Mouse (Mus musculus): ENCODE results near the gene Pus3. TPM values are rescaled to one million over a fixed set of nuclear protein-coding genes. Genes with fewer than 3 reads are reported as not detected.

The Pus3 gene
- polyA plus RNA-seq, 1 experiment from 2014 or later, result 21.2 TPM

DNA sequence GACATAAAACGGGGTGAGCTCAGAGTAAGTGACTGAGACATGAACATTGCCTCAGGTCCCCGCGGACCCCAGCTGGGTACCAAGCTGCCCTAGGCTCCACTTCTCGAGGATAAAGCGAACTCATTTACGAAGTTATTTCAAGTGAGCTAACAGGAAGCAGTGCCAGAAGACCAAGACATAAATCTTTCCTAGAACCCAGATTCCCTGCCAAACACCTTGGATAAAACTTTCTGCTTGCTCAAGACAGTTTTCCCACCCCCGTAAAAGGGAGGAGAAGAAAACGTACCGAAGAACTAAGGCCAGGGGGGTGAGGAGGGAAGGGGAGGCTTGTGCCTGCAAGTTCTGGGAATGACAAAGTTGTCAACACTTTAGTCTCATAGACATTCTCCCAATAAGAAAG, 25.1 kb upstream of the Pus3 start:
- Histone ChIP-seq H3K27me3 (ENCODE audit: low read depth, poor library complexity, severe bottlenecking) (no peaks in the 10 kb centered on the region), H3K4me3 (no peak overlapping the region), H3K9me3 (replicated peaks) (no peaks in the 10 kb centered on the region), H3K27ac (peak overlapping the region; percentile 85), H3K4me1 (peaks cover 71% of the 10 kb centered on the region), H3K36me3 (no peaks in the 10 kb centered on the region)
- WGBS, result 29% methylated on average over 9 of the region's 9 CpGs
- DNase-seq (ENCODE audit: low spot score), result no peak

DNA sequence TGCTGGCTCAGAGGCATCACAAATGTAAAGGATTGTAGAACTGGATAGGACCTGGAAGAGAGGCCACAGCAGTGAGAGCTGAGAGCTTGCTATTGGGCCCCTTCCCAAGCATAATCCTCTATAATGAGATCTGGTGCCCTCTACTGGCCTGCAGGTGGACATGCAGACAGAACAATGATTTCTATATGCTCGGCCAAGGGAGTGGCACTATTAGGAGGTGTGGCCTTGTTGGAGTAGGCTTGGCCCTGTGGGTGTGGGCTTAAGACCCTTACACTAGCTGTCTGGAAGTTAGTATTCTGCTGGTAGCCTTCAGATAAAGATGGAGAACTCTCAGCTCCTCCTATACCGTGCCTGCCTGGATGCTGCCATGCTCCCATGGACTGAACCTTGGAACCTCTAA, 23.3 kb upstream of the Pus3 start:
- DNase-seq (ENCODE audit: low spot score), result peak; percentile 77
- peak overlapping the region; percentile 25; the same call in 1 of the 2 replicates for H3K27ac ChIP-seq
- H3K27me3 ChIP-seq (ENCODE audit: low read depth, poor library complexity, severe bottlenecking), result no peaks in the 10 kb centered on the region
- H3K36me3 ChIP-seq, result no peaks in the 10 kb centered on the region
- H3K4me1 ChIP-seq, result peaks cover 56% of the 10 kb centered on the region
- no peak overlapping the region for H3K4me3 ChIP-seq
- 6% methylated on average over 2 of the region's 2 CpGs for WGBS
- H3K9me3 ChIP-seq (replicated peaks), result no peaks in the 10 kb centered on the region

DNA sequence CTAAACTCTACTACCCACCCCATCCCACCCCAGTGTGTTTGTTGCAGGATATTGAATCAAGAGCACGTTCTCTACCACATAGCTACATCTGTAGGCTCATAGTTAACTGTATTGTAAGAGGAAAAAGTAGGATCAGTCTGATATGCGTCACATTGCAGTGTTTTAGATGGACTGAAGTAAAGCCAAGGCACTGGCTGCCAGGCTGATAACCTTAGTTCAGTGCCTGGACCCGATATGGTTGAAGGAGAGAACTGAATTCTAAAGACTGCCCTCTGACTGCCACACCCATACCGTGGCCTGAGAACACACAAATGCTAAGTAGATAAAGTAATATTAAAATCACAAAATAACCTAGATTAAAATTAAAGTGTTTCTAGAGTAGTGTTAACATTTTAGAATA, 22.5 kb upstream of the Pus3 start:
- H3K36me3 ChIP-seq, result no peaks in the 10 kb centered on the region
- no peaks in the 10 kb centered on the region for H3K27me3 ChIP-seq (ENCODE audit: low read depth, poor library complexity, severe bottlenecking)
- H3K27ac ChIP-seq, result no peak overlapping the region
- H3K4me1 ChIP-seq, result peaks cover 48% of the 10 kb centered on the region
- 85% methylated on average over 4 of the region's 4 CpGs for WGBS
- DNase-seq (ENCODE audit: low spot score), result no peak
- H3K4me3 ChIP-seq, result no peak overlapping the region
- no peaks in the 10 kb centered on the region for H3K9me3 ChIP-seq (replicated peaks)

DNA sequence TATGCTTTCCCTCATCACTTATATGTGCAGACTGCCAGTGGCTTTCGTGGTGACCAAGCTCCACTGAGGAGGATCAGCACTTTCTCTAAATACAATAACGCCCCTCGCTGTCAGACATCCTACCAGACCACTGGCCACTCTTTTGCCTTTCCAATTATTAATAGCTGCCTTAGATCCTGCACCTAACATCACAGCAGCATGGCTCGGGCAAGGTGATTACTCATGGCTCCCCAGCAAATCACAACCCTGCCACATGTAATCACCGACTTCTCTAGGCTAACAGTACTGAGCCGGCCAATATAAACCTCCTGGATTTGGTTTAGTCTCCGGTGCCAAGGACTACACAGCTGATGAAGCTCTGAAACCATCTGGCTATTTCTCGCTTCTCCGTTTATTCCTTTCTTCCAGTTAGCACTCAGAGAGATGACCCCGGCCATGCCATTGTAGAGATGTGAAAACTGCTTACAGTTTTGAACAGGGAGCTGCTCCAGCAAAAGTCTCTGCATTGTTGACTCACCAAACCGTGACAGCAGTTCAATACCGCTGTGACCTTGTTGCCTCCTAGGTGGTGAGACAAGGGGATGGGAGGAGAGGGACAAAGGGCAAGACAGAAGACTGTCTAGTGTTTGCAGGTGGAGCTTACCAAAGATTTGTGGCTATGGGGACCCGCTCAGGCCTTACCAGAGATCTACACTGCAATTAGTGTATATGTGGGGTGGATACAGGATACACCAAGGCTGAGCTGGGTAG, 19.2 kb upstream of the Pus3 start:
- WGBS, result 85% methylated on average over 13 of the region's 13 CpGs
- DNase-seq (ENCODE audit: low spot score), result peak; percentile 23
- peaks cover 18% of the 10 kb centered on the region for H3K4me1 ChIP-seq
- no peaks in the 10 kb centered on the region for H3K9me3 ChIP-seq (replicated peaks)
- H3K36me3 ChIP-seq, result no peaks in the 10 kb centered on the region
- H3K4me3 ChIP-seq, result no peak overlapping the region
- no peak overlapping the region for H3K27ac ChIP-seq
- H3K27me3 ChIP-seq (ENCODE audit: low read depth, poor library complexity, severe bottlenecking), result no peaks in the 10 kb centered on the region

DNA sequence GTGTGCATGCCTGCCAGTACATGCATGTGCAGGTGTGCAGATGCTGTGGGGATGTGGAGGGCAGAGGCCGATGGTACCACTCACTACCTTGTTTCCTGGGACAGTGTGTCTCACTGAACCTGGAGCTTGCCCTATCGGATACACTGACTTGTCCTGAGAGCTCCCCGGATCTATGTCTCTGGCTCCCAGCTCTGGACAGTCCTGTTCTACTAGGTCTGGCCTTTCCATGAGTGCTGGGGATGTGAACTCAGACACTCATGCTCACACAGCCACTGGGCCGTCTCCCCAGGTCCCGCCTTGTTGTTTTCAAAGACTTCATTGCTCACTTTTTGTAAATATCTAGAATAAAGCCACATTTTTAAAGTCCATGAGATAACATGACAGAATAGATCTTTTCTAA, 17.4 kb upstream of the Pus3 start:
- Histone ChIP-seq H3K27me3 (ENCODE audit: low read depth, poor library complexity, severe bottlenecking) (no peaks in the 10 kb centered on the region), H3K9me3 (replicated peaks) (no peaks in the 10 kb centered on the region), H3K4me3 (no peak overlapping the region), H3K27ac (no peak overlapping the region), H3K36me3 (no peaks in the 10 kb centered on the region), H3K4me1 (peaks cover 10% of the 10 kb centered on the region)
- peak; percentile 29 for DNase-seq (ENCODE audit: low spot score)
- WGBS, result 91% methylated on average over 5 of the region's 5 CpGs

DNA sequence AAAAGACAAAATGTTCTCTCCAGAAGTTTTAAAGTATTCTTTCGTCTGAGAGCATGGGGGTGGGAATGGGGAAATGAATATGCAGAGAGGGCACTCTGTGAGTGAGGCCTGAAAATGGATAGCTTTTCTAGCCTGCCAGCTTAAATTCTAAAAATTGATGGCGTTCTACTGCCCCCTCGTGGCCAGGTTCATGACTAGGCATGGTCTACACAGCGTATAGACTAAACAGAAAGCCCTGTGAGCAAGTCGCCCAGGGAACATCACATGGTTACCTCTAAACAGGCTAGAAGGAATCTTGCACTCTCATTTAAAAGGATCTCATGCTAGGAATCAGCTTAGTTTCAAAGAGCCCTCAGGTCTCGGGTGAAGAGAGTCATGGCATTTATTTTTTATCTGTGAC, 16.9 kb upstream of the Pus3 start:
- Histone ChIP-seq H3K27ac (no peak overlapping the region), H3K36me3 (no peaks in the 10 kb centered on the region), H3K4me1 (peaks cover 10% of the 10 kb centered on the region), H3K9me3 (replicated peaks) (no peaks in the 10 kb centered on the region), H3K27me3 (ENCODE audit: low read depth, poor library complexity, severe bottlenecking) (no peaks in the 10 kb centered on the region), H3K4me3 (no peak overlapping the region)
- peak; percentile 93 for DNase-seq (ENCODE audit: low spot score)
- 12% methylated on average over 6 of the region's 6 CpGs for WGBS

DNA sequence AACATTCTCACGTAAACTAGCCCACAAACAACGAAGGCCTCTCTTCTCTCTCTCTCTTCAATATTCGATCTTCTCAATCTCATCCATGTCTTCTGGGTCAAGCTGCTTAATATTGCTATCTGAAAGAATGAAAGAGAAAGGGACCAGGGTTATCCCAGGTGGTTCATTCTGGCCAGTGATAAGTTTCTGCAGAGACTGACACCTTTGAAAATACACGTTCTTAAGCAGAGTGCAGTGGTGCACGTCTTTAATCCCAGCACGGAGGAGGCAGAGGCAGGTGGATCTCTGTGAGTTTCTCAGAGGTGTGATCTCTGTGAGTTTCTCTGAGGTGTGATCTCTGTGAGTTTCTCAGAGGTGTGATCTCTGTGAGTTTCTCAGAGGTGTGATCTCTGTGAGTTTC, 16.5 kb upstream of the Pus3 start:
- Histone ChIP-seq H3K4me3 (no peak overlapping the region), H3K27me3 (ENCODE audit: low read depth, poor library complexity, severe bottlenecking) (no peaks in the 10 kb centered on the region), H3K27ac (no peak overlapping the region), H3K36me3 (no peaks in the 10 kb centered on the region), H3K9me3 (replicated peaks) (no peaks in the 10 kb centered on the region), H3K4me1 (peaks cover 10% of the 10 kb centered on the region)
- 74% methylated on average over 6 of the region's 6 CpGs for WGBS
- DNase-seq (ENCODE audit: low spot score), result peak; percentile 7

DNA sequence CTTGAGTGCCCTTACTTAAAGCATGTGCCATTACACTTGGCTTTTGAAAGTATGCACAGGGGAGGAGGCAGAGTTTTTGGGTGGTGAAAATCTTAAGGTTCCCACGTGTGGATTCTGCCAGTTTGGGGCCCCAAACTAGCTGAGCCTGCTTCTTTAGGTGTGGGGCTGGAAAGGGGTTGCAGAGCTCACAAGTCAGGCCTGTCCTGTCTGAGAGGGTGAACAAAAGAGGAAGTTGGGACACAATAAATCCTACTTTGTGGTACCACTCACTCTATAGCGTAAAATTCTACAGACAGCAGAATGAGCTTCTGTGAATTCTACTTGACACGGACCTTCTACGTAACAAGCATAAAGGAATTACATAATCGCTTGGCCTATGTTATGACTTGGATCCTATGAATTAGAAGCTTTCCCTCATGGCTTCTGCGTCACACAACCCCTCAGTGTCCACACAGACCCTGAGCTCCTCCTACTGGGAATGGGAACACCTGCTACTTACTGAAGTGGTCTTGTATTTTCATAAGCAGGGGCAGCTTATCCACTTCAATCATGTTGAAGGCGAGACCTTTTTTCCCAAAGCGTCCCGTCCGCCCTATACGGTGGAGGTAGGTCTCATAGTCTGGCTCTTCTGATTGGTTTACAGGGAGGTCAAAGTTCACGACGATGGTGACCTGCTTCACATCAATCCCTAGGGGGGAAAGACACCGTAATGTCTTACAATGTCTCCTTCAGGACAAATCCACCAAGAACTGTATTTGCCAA, 15.1 kb upstream of the Pus3 start:
- peaks cover 2% of the 10 kb centered on the region for H3K4me1 ChIP-seq
- no peak overlapping the region for H3K4me3 ChIP-seq
- H3K27me3 ChIP-seq (ENCODE audit: low read depth, poor library complexity, severe bottlenecking), result no peaks in the 10 kb centered on the region
- DNase-seq (ENCODE audit: low spot score), result no peak
- WGBS, result 87% methylated on average over 14 of the region's 14 CpGs
- H3K36me3 ChIP-seq, result no peaks in the 10 kb centered on the region
- H3K27ac ChIP-seq, result no peak overlapping the region
- H3K9me3 ChIP-seq (replicated peaks), result no peaks in the 10 kb centered on the region

DNA sequence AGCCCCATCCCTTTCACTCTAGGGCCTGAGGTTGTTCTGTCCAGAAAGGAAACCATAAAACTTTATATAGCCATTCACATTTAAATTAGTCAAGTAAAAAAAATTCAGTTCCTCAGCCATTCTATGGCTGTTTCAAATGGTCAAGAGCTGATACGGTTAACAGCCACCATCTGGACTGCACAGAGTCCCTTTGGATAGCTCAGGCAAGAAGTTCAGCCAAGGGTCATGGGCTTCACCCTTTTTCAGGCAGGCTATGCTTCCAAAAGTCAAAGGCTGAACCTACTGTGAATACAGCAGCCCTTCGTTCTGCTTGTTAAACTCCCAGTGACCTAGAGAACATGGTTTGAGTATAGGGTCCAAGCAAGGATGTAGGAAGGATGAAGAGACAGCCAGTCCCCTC, 13.7 kb upstream of the Pus3 start:
- Histone ChIP-seq H3K4me1 (no peaks in the 10 kb centered on the region; the same call in 1 of the 2 replicates), H3K27me3 (ENCODE audit: low read depth, poor library complexity, severe bottlenecking) (no peaks in the 10 kb centered on the region), H3K4me3 (no peak overlapping the region), H3K36me3 (no peaks in the 10 kb centered on the region), H3K27ac (no peak overlapping the region), H3K9me3 (replicated peaks) (no peaks in the 10 kb centered on the region)
- WGBS, result 71% methylated on average over 2 of the region's 2 CpGs
- no peak for DNase-seq (ENCODE audit: low spot score)

DNA sequence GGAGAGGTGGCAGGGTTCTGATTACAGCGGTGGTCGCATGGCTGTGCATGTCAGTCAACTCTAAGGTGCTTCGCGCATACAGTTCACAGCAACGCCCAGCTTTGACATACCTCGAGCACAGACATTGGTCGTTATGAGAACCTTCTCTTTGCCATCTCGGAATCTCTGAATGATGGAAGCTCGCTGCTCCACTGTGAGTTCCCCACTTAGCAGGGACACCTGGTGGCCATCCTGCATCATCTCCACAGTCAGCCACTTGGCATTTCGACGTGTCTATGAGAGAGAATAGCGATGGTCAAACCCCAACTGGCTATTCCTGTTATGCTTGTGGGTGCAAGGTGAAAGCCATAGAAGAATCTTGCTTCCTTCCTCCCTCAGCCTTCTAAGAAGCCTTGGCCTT, 12.7 kb upstream of the Pus3 start:
- no peaks in the 10 kb centered on the region for H3K27me3 ChIP-seq (ENCODE audit: low read depth, poor library complexity, severe bottlenecking)
- peak; percentile 26 for DNase-seq (ENCODE audit: low spot score)
- no peaks in the 10 kb centered on the region for H3K9me3 ChIP-seq (replicated peaks)
- no peaks in the 10 kb centered on the region for H3K36me3 ChIP-seq
- no peaks in the 10 kb centered on the region; the same call in 1 of the 2 replicates for H3K4me1 ChIP-seq
- H3K27ac ChIP-seq, result no peak overlapping the region
- no peak overlapping the region for H3K4me3 ChIP-seq
- 75% methylated on average over 12 of the region's 12 CpGs for WGBS

DNA sequence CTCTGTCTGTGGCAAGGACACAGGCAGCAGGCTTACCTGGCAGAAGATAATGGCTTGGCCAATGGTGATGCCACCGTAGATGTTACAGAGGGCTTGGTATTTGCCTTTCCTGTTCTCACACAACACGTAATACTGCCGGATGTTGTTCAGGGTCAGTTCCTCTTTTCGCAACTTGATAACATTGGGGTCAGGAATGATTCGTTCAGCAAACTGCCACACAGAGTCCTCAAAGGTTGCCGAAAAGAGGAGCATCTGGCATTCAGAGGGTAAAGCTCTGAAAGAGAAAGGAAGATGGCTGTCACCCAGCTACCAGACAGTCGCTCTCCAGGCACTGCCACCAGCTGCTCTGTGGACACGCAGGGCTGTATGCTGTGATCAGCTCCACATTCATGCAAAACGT, 11.7 kb upstream of the Pus3 start:
- Histone ChIP-seq H3K36me3 (no peaks in the 10 kb centered on the region), H3K4me1 (no peaks in the 10 kb centered on the region; the same call in 1 of the 2 replicates), H3K4me3 (no peak overlapping the region), H3K27ac (no peak overlapping the region), H3K27me3 (ENCODE audit: low read depth, poor library complexity, severe bottlenecking) (no peaks in the 10 kb centered on the region), H3K9me3 (replicated peaks) (no peaks in the 10 kb centered on the region)
- 88% methylated on average over 9 of the region's 9 CpGs for WGBS
- DNase-seq (ENCODE audit: low spot score), result no peak

DNA sequence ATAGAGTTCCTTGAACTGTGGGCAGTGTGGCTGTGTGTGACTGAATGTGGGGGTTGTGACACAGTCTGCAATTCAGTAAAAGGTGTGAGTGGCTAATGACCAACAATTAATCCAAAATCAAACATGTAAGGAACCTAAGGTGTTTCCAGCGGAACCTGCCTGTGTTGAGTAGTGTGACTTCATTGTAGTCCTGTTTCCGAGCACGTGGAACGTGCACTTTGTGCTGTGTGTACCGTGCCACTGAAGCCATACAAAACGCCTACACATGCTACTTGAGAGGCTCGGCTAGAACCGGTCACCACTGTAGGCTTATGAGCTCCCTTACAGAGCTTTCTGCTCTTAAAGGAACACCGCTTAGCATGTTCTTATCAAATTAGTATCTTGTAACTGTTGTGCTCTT, 9.9 kb upstream of the Pus3 start:
- Histone ChIP-seq H3K36me3 (no peaks in the 10 kb centered on the region), H3K4me1 (no peaks in the 10 kb centered on the region; the same call in 1 of the 2 replicates), H3K27ac (no peak overlapping the region), H3K4me3 (no peak overlapping the region), H3K9me3 (replicated peaks) (no peaks in the 10 kb centered on the region), H3K27me3 (ENCODE audit: low read depth, poor library complexity, severe bottlenecking) (no peaks in the 10 kb centered on the region)
- WGBS, result 89% methylated on average over 9 of the region's 9 CpGs
- DNase-seq (ENCODE audit: low spot score), result no peak

DNA sequence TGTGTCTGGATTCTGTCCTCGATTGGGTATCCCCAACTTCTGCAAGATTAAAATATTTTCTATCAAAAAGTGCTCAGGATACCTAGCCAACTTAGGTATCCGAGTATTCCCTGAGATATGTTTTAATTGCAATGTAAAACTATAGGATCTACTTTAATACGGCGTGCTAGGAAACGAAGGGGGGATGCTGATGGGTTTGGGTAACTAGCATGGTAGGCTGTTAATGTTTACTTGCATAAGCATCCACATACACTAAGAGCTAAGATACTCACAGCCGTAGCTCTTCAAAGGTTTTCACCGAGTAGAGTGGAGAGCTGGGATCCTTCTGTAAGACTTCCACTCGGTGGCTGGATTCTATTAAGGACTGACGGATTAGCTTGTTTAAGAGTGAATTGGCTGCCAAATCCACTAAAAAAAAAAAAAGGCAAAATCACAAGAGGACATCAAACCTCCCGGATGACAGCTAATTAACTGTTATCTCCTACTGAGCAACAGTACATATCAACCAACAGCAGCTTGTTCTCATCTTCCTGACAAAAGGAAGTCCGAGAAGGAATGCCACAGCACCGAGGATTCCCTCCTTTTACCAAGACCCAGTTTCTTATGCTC, 1.8 kb upstream of the Pus3 start:
- H3K9me3 ChIP-seq (replicated peaks), result no peaks in the 10 kb centered on the region
- WGBS, result 59% methylated on average over 12 of the region's 12 CpGs

More for the DNA sequence above, 1.8 kb upstream of the Pus3 start:
- no peak for DNase-seq (ENCODE audit: low spot score)
- Histone ChIP-seq H3K36me3 (peaks cover 8% of the 10 kb centered on the region), H3K4me3 (no peak overlapping the region), H3K4me1 (peaks cover 19% of the 10 kb centered on the region), H3K27ac (no peak overlapping the region), H3K27me3 (ENCODE audit: low read depth, poor library complexity, severe bottlenecking) (peaks cover 11% of the 10 kb centered on the region; the same call in 1 of the 2 replicates)

All from limb, embryonic 10.5 days (tissue).